Mouse (Mus musculus) heart, embryonic 11.5 days (tissue): Measurements from ENCODE around the gene Hnrnpa2b1. TPM values are rescaled to one million over a fixed set of nuclear protein-coding genes. Genes with fewer than 3 reads are reported as not detected.

ENCODE experiments used
- ATAC-seq: fragments of 200-750 bp; cut with Nextera tagmentation; replicated peaks from 2 replicates; pipeline ENCODE4 v1.8.0; 2017; ENCODE audit warnings: moderate library complexity; ENCODE audit not compliant: insufficient number of reproducible peaks, low FRiP score, low TSS enrichment
- H3K27ac ChIP-seq: fragments of 300-500 bp; sonication (generic); 2 replicates; pipeline ENCODE4 v1.5.1; 2014; ENCODE audit warnings: mild to moderate bottlenecking, low read depth, low read length
- H3K27me3 ChIP-seq: fragments of 300-500 bp; sonication (generic); 2 replicates; pipeline ENCODE4 v1.6.1; 2014; ENCODE audit warnings: mild to moderate bottlenecking, low read length, mixed read lengths; ENCODE audit not compliant: control insufficient read depth, insufficient read depth
- H3K36me3 ChIP-seq: fragments of 300-500 bp; sonication (generic); 2 replicates; pipeline ENCODE4 v1.6.1; 2014; ENCODE audit warnings: mild to moderate bottlenecking, low read length, moderate library complexity, mixed read lengths; ENCODE audit not compliant: control insufficient read depth, insufficient read depth
- H3K4me1 ChIP-seq: fragments of 300-500 bp; sonication (generic); 2 replicates; pipeline ENCODE4 v1.6.1; 2014; ENCODE audit warnings: low read length; ENCODE audit not compliant: control insufficient read depth, insufficient read depth
- H3K4me2 ChIP-seq: fragments of 300-500 bp; sonication (generic); 2 replicates; pipeline ENCODE4 v1.6.1; 2014; ENCODE audit warnings: mild to moderate bottlenecking, moderate library complexity
- H3K4me3 ChIP-seq: fragments of 300-500 bp; sonication (generic); 2 replicates; pipeline ENCODE4 v1.5.1; 2014; ENCODE audit warnings: low read depth, low read length
- H3K9ac ChIP-seq: fragments of 300-500 bp; sonication (generic); 2 replicates; pipeline ENCODE4 v1.6.1; 2014; ENCODE audit warnings: mild to moderate bottlenecking, low read depth, low read length, moderate library complexity
- H3K9me3 ChIP-seq: fragments of 300-500 bp; sonication (generic); replicated peaks from 2 replicates; pipeline ENCODE4 v1.6.1; 2016; ENCODE audit warnings: low read length; ENCODE audit not compliant: control insufficient read depth
- WGBS: fragments of 180-500 bp; shearing (Covaris S2); extraction: QIAGEN DNeasy Blood & Tissue Kit; methylation state at CpG from one replicate; pipeline ENCODE4 v1.1.7; 2014; ENCODE audit not compliant: insufficient replicate concordance; 5-methylcytosine and 5-hydroxymethylcytosine counted together
- polyA plus RNA-seq: library from polyadenylated mRNA; unstranded; fragments of >200 nt; fragmentation: Nextera tagmentation; extraction: Ambion mirVana; gene quantifications from 2 replicates; pipeline ENCODE4 v1.2.1, GENCODE M21; 2014

Hnrnpa2b1 gene
- polyA plus RNA-seq, 1 experiment from 2014 or later = 856 TPM

DNA sequence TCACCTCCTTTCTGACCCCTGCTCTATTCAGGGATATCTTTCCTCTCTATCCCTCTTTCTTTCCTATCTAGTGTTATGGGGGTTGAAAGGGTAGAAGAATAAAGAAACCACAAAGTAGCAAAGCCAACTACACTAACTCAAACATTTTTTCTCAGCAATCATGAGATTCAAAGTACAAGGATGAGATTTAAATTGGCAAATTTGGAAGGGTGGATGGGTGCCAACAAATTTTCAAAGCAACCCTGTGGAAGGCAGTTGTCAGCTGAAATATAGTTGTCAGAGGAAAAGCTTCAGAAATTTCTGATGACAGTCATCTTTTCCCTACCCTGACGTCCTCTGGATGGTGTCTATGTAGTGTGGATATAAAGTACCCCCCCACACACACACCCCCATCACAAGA is 53.3 kb downstream of the Hnrnpa2b1 start:
- Histone ChIP-seq H3K4me1 (no peaks in the 10 kb centered on the region), H3K27me3 (no peaks in the 10 kb centered on the region), H3K9ac (no peak overlapping the region), H3K27ac (no peak overlapping the region), H3K4me3 (no peak overlapping the region), H3K36me3 (no peaks in the 10 kb centered on the region), H3K9me3 (no peaks in the 10 kb centered on the region), H3K4me2 (no peak overlapping the region)
- WGBS = 52% methylated on average over 1 of the region's 1 CpGs
- no peak for ATAC-seq

Other genes with a start within 250 kb of the Hnrnpa2b1 start
- gene Nfe2l3, start 37.2 kb downstream of the Hnrnpa2b1 start, polyA plus RNA-seq = 3.4 and 4.7 TPM in 2 replicates
- gene Cbx3, start 466 bp upstream of the Hnrnpa2b1 start, polyA plus RNA-seq = 396 and 399 TPM in 2 replicates
- 23.0 and 26.1 TPM in 2 replicates for gene Snx10, start 54.0 kb upstream of the Hnrnpa2b1 start, polyA plus RNA-seq